Mouse (Mus musculus) embryonic fibroblast, embryonic 13.5 days (primary cell): ENCODE measurements around the gene Snx7. TPM values are rescaled to one million over a fixed set of nuclear protein-coding genes. Genes with fewer than 3 reads are reported as not detected.
A peak's percentile ranks its signal among the peaks of the same experiment; 100 is the strongest.

Experiments used
- H3K27ac ChIP-seq: 2 replicates; pipeline ENCODE4 v1.5.1; 2012; ENCODE audit warnings: low read length, control low read depth, inconsistent platforms; ENCODE audit not compliant: insufficient read depth
- H3K4me1 ChIP-seq: 2 replicates; pipeline ENCODE4 v1.6.1; 2011; ENCODE audit warnings: low read length; ENCODE audit not compliant: control insufficient read depth, insufficient read depth
- H3K4me3 ChIP-seq: 2 replicates; pipeline ENCODE4 v1.5.1; 2011; ENCODE audit warnings: mild to moderate bottlenecking, control low read depth, low read length; ENCODE audit not compliant: insufficient read depth
- CTCF ChIP-seq: IDR thresholded peaks from 2 replicates; pipeline ENCODE4 v1.5.1; 2011; ENCODE audit warnings: mild to moderate bottlenecking, control low read depth, low read length, moderate library complexity, borderline replicate concordance; ENCODE audit not compliant: insufficient read depth
- POLR2A ChIP-seq: IDR thresholded peaks from 2 replicates; pipeline ENCODE4 v1.6.1; 2011; ENCODE audit warnings: low read depth, mild to moderate bottlenecking, control low read depth, low read length, moderate library complexity
- polyA plus RNA-seq: library from polyadenylated mRNA; stranded (reverse); fragments of >200 nt; gene quantifications from 2 replicates; pipeline ENCODE4 v1.2.4, GENCODE M21; 2011; ENCODE audit warnings: low read depth; ENCODE audit not compliant: missing spikeins, insufficient read length

Snx7 gene
- polyA plus RNA-seq, result 147 and 185 TPM in 2 replicates

DNA sequence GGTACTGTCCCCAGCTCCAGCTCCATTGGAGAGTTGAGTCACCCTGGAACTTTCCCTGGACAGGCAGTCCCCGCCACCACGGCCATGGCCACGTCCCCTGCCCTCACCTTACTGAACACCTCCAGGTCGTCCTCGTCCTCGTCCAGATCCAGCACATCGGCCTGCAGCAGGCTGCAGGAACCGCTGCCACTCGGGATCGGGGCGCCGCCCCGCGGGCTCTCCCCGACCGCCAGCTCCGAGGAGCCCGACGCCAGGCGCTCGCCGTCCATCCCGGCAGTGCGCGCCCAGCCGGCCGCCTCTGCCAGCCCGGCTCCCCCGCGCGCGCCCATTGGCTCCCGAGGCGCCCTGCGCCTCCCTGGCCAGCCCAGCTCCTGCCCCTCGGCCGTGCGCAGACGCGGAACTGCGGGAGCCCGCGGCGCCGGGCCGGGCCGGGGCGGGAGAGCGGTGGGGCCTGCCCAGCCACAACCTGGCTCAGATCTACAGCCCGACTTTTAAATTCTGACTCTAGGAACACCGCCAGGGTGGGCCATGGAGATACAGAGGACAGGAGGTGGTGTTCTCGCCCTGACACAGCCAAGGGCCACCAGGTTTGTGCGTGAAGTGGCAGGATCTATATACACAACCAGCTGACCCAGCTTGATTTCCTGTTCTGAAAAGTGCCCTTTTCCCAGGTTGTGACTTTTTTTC lies at the start of gene Snx7:
Gene Snx7, minus strand, starts transcription at position 300 of the 687 bp plus-strand sequence.
- Histone ChIP-seq H3K4me3 (peak within 1 kb of the TSS; percentile 67), H3K4me1 (peaks cover under 1% of the 10 kb centered on the region; the same call in 1 of the 2 replicates), H3K27ac (peak within 1 kb of the TSS; percentile 89)
- TF ChIP-seq CTCF (no peak), POLR2A (peak; percentile 82)

GRCm38 (mm10) chr3:117915420-117915819 lies 46.7 kb upstream of the Snx7 start:
- Histone ChIP-seq H3K4me3 (no peak overlapping the region), H3K4me1 (no peaks in the 10 kb centered on the region), H3K27ac (no peak overlapping the region)
- no peak for TF ChIP-seq CTCF
- TF ChIP-seq POLR2A, result no peak

- no peak for TF ChIP-seq POLR2A
- no peak for TF ChIP-seq CTCF
- Histone ChIP-seq H3K4me3 (no peak overlapping the region), H3K4me1 (no peaks in the 10 kb centered on the region), H3K27ac (no peak overlapping the region)
Measured at GRCm38 (mm10) chr3:117893736-117894135, 25.0 kb upstream of the Snx7 start.

DNA sequence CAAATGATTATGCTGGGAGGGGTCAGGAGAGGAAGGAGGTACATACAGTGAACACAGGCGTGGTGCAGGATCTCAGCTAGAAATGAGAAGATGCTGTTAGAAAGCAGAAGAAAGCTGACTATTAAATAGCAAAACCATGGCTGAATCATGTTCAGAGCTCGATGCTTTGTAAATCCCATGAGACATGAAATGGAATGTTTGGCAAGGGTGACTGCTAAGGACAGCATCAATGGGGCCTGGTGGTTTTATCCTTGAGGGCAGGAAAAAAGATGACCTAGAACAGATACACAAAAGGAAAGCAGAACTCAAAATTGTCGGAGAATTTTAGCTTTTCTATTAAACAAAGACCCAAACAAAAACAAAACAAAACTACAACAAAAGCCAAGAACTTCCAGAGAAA lies 6.7 kb upstream of the Snx7 start:
- Histone ChIP-seq H3K4me1 (peaks cover 3% of the 10 kb centered on the region), H3K4me3 (no peak overlapping the region), H3K27ac (no peak overlapping the region; the same call in 1 of the 2 replicates)
- TF ChIP-seq POLR2A, result no peak

DNA sequence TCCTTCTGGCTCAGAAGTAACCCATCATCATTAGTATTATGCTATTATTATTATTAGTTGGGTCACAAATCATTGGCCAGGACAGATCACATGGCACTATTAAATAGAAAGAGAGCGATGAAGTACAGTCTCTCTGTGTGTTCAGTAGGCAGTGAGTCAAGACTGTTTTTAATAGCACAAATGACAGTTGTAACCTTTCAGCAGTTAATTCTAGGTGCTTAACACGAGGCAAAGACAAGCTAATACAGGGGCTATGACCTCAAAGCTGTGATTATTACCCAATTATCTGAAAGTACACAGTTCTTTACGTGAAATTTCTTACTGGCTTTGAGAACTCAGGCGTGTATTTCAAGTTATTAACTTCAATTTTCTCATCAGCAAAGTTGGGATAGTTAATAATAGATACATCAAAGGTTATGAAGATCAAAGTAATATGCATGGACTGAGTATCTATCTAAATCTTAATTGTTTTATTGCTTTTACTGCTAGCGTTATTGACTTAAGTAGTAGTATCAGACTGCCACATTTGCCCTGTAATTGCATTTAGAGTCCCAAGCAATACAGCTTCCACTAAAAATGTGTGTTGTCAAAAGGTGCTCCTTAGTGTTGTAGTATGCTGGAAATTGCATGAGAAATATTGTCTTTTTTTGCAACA lies 4.6 kb upstream of the Snx7 start:
- no peak for TF ChIP-seq CTCF
- TF ChIP-seq POLR2A, result no peak
- Histone ChIP-seq H3K4me3 (no peak overlapping the region), H3K4me1 (peaks cover 3% of the 10 kb centered on the region), H3K27ac (no peak overlapping the region)

GRCm38 (mm10) chr3:117869324-117869715 lies 584 bp upstream of the Snx7 start:
- H3K4me1 ChIP-seq, result no peaks in the 10 kb centered on the region; the same call in 1 of the 2 replicates
- TF ChIP-seq CTCF, result no peak
- H3K27ac ChIP-seq, result peak overlapping the region; percentile 87

DNA sequence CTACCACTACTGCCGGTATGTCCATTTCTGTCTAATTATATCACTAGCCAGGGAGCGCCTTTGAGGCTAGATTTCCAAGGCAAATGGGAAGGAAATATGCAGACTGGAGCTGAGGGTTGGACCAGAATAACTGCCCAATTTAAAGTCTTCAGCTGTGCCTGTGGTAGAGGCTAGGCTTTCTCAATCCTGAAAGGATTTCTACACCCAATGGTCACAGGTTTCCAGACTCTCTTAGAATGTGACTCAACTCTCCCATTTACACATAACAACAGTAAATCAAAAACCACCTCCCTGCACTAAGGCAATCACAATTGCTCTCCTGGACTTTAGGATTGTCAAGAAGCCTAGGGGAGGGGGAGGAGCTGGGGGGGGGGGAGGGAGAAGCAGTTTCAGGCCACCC lies 645 bp downstream of the Snx7 start:
- TF ChIP-seq POLR2A, result no peak
- TF ChIP-seq CTCF, result no peak
- Histone ChIP-seq H3K4me1 (peaks cover 5% of the 10 kb centered on the region; the same call in 1 of the 2 replicates), H3K27ac (peak overlapping the region; percentile 89), H3K4me3 (peak overlapping the region; percentile 67)

More at GRCm38 (mm10) chr3:117869324-117869715, 584 bp upstream of the Snx7 start:
- H3K4me3 ChIP-seq, result peak overlapping the region; percentile 58

DNA sequence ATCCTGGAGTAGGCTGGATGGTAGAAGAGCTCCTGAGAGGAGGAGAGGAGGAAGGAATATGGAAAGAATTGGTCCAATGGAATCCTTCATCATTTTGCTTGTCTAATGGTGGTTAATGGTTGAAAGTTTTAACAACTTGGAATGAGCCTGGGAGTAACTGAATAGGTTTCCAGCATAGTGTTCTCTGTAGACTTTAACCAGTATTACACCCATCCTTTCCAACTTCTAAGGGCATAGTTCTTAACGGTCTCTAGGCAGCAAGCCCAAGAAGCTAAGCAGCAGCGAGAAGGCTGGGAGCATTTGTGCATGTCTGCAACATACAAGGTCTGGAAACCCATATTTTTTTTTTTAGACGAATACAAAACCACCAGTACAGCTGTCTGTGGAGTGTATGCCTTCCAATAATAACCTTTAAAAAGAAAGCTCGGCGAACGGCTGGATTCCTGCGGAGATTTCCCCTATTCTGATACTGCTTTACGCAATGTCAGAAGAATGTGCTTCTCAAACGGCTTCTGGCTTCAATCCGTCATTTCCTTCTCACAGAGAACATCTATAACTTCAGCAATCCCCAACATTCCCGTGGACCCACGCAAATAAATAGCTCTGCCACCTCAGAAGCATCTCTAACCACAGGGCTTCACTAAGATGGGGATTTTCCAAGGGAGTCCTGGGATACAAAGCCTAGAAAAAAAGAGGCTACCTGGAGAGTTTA lies 1.9 kb downstream of the Snx7 start:
- Histone ChIP-seq H3K27ac (peak overlapping the region; percentile 89), H3K4me3 (peak overlapping the region; percentile 67), H3K4me1 (peaks cover 10% of the 10 kb centered on the region)
- TF ChIP-seq POLR2A, result no peak
- no peak for TF ChIP-seq CTCF

- TF ChIP-seq POLR2A, result no peak
- no peak for TF ChIP-seq CTCF
- H3K27ac ChIP-seq, result no peak overlapping the region
- H3K4me3 ChIP-seq, result no peak overlapping the region
- peaks cover 10% of the 10 kb centered on the region for H3K4me1 ChIP-seq
Measured at GRCm38 (mm10) chr3:117865621-117866020, 3.1 kb downstream of the Snx7 start.
